Mouse (Mus musculus) MEL (cell line): ENCODE data around the gene Tesmin.

ENCODE experiments used
- CTCF ChIP-seq, 3 experiments: IDR thresholded peaks in 2 of 3; conservative IDR thresholded peaks in 1 of 3; 2 replicates each; pipeline ENCODE4 v1.5.1; 2011 to 2012; ENCODE audit warnings: low read length in 3 of 3, low read depth in 2 of 3, mild to moderate bottlenecking in 2 of 3, improper control_type of control experiment in 1 of 3, inconsistent platforms in 1 of 3, mixed read lengths in 1 of 3, moderate library complexity in 1 of 3; ENCODE audit not compliant: control insufficient read depth in 1 of 3, insufficient read depth in 1 of 3, poor library complexity in 1 of 3, severe bottlenecking in 1 of 3
- GABPA ChIP-seq: IDR thresholded peaks from 2 replicates; pipeline ENCODE4 v1.6.1; 2012; ENCODE audit warnings: low read depth, mild to moderate bottlenecking, inconsistent platforms, low read length, improper control_type of control experiment, moderate library complexity
- GATA1 ChIP-seq: IDR thresholded peaks from 2 replicates; pipeline ENCODE4 v1.6.1; 2011; ENCODE audit warnings: low read depth, low read length, improper control_type of control experiment
- HCFC1 ChIP-seq: IDR thresholded peaks from 2 replicates; pipeline ENCODE4 v1.6.1; 2012; ENCODE audit warnings: low read depth, mild to moderate bottlenecking, inconsistent platforms, low read length, improper control_type of control experiment, moderate library complexity
- JUND ChIP-seq: IDR thresholded peaks from 2 replicates; pipeline ENCODE4 v1.6.1; 2011; ENCODE audit warnings: low read depth, mild to moderate bottlenecking, improper control_type of control experiment, low read length
- MAZ ChIP-seq: IDR thresholded peaks from 2 replicates; pipeline ENCODE4 v1.6.1; 2012; ENCODE audit warnings: low read depth, mild to moderate bottlenecking, inconsistent platforms, low read length, improper control_type of control experiment
- NELFE ChIP-seq: IDR thresholded peaks from 2 replicates; pipeline ENCODE4 v1.6.1; 2011; ENCODE audit warnings: low read depth, low read length, improper control_type of control experiment
- POLR2A ChIP-seq, 2 experiments: IDR thresholded peaks; 2 replicates each; pipeline ENCODE4 v1.6.1; 2011 to 2012; ENCODE audit warnings: low read length in 2 of 2, mild to moderate bottlenecking in 2 of 2, control low read depth in 1 of 2, improper control_type of control experiment in 1 of 2, low read depth in 1 of 2, moderate library complexity in 1 of 2; ENCODE audit not compliant: control insufficient read depth in 1 of 2, insufficient read depth in 1 of 2, poor library complexity in 1 of 2
- SMC3 ChIP-seq: IDR thresholded peaks from 2 replicates; pipeline ENCODE4 v1.6.1; 2011; ENCODE audit warnings: low read depth, low read length, improper control_type of control experiment
- UBTF ChIP-seq: IDR thresholded peaks from 2 replicates; pipeline ENCODE4 v1.6.1; 2012; ENCODE audit warnings: low read depth, mild to moderate bottlenecking, inconsistent platforms, low read length, improper control_type of control experiment, moderate library complexity, borderline replicate concordance; ENCODE audit not compliant: insufficient read depth
- ZC3H11A ChIP-seq: IDR thresholded peaks from 2 replicates; pipeline ENCODE4 v1.6.1; 2012; ENCODE audit warnings: low read depth, mild to moderate bottlenecking, inconsistent platforms, low read length, improper control_type of control experiment
- ZKSCAN1 ChIP-seq: IDR thresholded peaks from 2 replicates; pipeline ENCODE4 v1.6.1; 2012; ENCODE audit warnings: low read depth, mild to moderate bottlenecking, inconsistent platforms, low read length, improper control_type of control experiment, moderate library complexity

GRCm38 (mm10) chr19:3451170-3451569, 62.5 kb downstream of the Tesmin start:
- TF ChIP-seq CTCF (IDR thresholded peaks at IDR 0.05 in 2 of 3, conservative IDR thresholded peaks at IDR 0.05 in 1 of 3; ENCODE audit: control insufficient read depth in 1 of 3, insufficient read depth in 1 of 3, low read depth in 2 of 3, low read length in 3 of 3, poor library complexity in 1 of 3, severe bottlenecking in 1 of 3) (peak; percentile 79 to 93 (median 91)), UBTF (no peak), MAZ (no peak), GABPA (no peak), ZC3H11A (peak; percentile 80), ZKSCAN1 (no peak), SMC3 (peak; percentile 89), POLR2A (IDR thresholded peaks at IDR 0.05; ENCODE audit: control insufficient read depth in 1 of 2, insufficient read depth in 1 of 2, low read depth in 1 of 2, low read length in 2 of 2, poor library complexity in 1 of 2) (no peak), GATA1 (no peak), JUND (no peak), NELFE (no peak), HCFC1 (no peak)
